Mouse (Mus musculus): ENCODE data around the gene Atrnl1.

GRCm38 (mm10) chr19:58086734-58087133 is 475.9 kb downstream of the Atrnl1 start:
- TF ChIP-seq CTCF (IDR thresholded peaks at IDR 0.05) (no peak), EP300 (IDR thresholded peaks at IDR 0.05) (no peak)
